ENCODE assay signal across 13 mouse cellular contexts in genomic region chr7:47103671-47104414, GRCm38 (mm10). TPM values are rescaled to one million over a fixed set of nuclear protein-coding genes. Genes with fewer than 3 reads are reported as not detected.
DNase-seq lines count a peak whose midpoint lies in the region; ATAC-seq and TF ChIP-seq lines count a peak whose summit lies in the region.
"Had no signal": no experiment of that assay in that cellular context is flagged by ENCODE, and none has a peak within 500 bp of the region (broad histone marks: within the 10 kb centered on the region; RNA-seq: fewer than 3 reads in every experiment).

No protein-coding gene starts in this region.

- TF ChIP-seq EP300 in CH12.LX (IDR thresholded peaks at IDR 0.05; ENCODE audit: low read length), result peak; percentile 89

- H3K79me2 ChIP-seq in CH12.LX (replicated peaks; ENCODE audit: control insufficient read depth, extremely low read depth, insufficient read depth, poor library complexity, severe bottlenecking), result no peaks in the 10 kb centered on the region

- no peaks in the 10 kb centered on the region for H3K36me3 ChIP-seq in CH12.LX (replicated peaks in 1 of 2; ENCODE audit: control insufficient read depth in 1 of 2, insufficient read depth in 1 of 2, low read length in 1 of 2)
- H3K36me3 ChIP-seq in hindbrain, postnatal 0 days (ENCODE audit: insufficient read depth, low read length), result no peaks in the 10 kb centered on the region
- H3K36me3 ChIP-seq: intestine, embryonic 15.5 days had no signal

- in situ Hi-C loops in CH12.LX (cut with MboI; ENCODE audit: low pct_ligation_motif_present, low pct_unique_long_range_greater_than_20kb, low sequenced_read_pairs), result no loop called here

- TF ChIP-seq RAD21 in CH12.LX (IDR thresholded peaks at IDR 0.05; ENCODE audit: low read depth, low read length), result no peak

- peaks cover 5 to 56% of the 10 kb centered on the region in 2 experiments for H3K4me1 ChIP-seq in CH12.LX (ENCODE audit: control insufficient read depth in 1 of 2, insufficient read depth in 2 of 2)
- no peaks in the 10 kb centered on the region for H3K4me1 ChIP-seq in hindbrain, postnatal 0 days (ENCODE audit: insufficient read depth, low read length)
- H3K4me1 ChIP-seq: intestine, embryonic 15.5 days had no signal

- no peaks in the 10 kb centered on the region for H3K27me3 ChIP-seq in CH12.LX (replicated peaks)
- no peaks in the 10 kb centered on the region for H3K27me3 ChIP-seq in hindbrain, postnatal 0 days (ENCODE audit: insufficient read depth, low read length)
- H3K27me3 ChIP-seq: intestine, embryonic 15.5 days; Patski had no signal

- peak; percentile 57 for TF ChIP-seq POLR2A in CH12.LX (IDR thresholded peaks at IDR 0.05; ENCODE audit: low read depth, low read length)

- H3K4me2 ChIP-seq in CH12.LX (ENCODE audit: insufficient read depth, low read depth, poor library complexity, severe bottlenecking), result peak overlapping the region; percentile 72
- H3K4me2 ChIP-seq in hindbrain, postnatal 0 days (ENCODE audit: low read depth, low read length), result no peak overlapping the region
- H3K4me2 ChIP-seq: intestine, embryonic 15.5 days had no signal

- ATAC-seq in inflammation-experienced regulatory T-cells, adult 6 months, result peak; percentile 76
- peak; percentile 99 for ATAC-seq in monocyte, adult 5-6 weeks (replicated peaks; ENCODE audit: insufficient number of reproducible peaks, low FRiP score, low TSS enrichment, poor library complexity, severe bottlenecking)
- ATAC-seq in hindbrain, postnatal 0 days, result no peak
- ATAC-seq in cerebellum, adult (ENCODE audit: insufficient number of reproducible peaks, low FRiP score, low TSS enrichment), result no peak
- ATAC-seq: intestine, embryonic 15.5 days; Patski had no signal

- H3K4me3 ChIP-seq in CH12.LX (replicated peaks in 1 of 3; ENCODE audit: low read depth in 2 of 3, low read length in 2 of 3, poor library complexity in 1 of 3), result peak overlapping the region in 2 of 3 experiments; percentile 45 to 57
- H3K4me3 ChIP-seq in hindbrain, postnatal 0 days (ENCODE audit: low read length), result no peak overlapping the region
- H3K4me3 ChIP-seq: erythroblast, embryonic 14.5 days; heart, adult 2 months; intestine, embryonic 15.5 days; left cerebral cortex, adult 2 months had no signal

- no peaks in the 10 kb centered on the region for H3K9me3 ChIP-seq in CH12.LX (replicated peaks; ENCODE audit: low read length)
- H3K9me3 ChIP-seq in hindbrain, postnatal 0 days (ENCODE audit: low read length), result no peaks in the 10 kb centered on the region
- H3K9me3 ChIP-seq: intestine, embryonic 15.5 days had no signal

- no peak for TF ChIP-seq CTCF in CH12.LX (conservative IDR thresholded peaks at IDR 0.05 in 1 of 2, IDR thresholded peaks at IDR 0.05 in 1 of 2; ENCODE audit: low read depth in 2 of 2, low read length in 2 of 2)
- TF ChIP-seq CTCF in hindbrain, postnatal 0 days (IDR thresholded peaks at IDR 0.05; ENCODE audit: low read depth), result no peak

- dilution Hi-C loops in CH12.LX (cut with MboI; ENCODE audit: extremely low pct_ligation_motif_present, extremely low pct_unique_long_range_greater_than_20kb, low sequenced_read_pairs), result no loop called here

- H3K27ac ChIP-seq in CH12.LX (ENCODE audit: insufficient read depth, low read depth), result peak overlapping the region; percentile 70
- H3K27ac ChIP-seq in hindbrain, postnatal 0 days, result no peak overlapping the region
- H3K27ac ChIP-seq: heart, adult 2 months; intestine, embryonic 15.5 days; left cerebral cortex, adult 2 months had no signal

- peak overlapping the region; percentile 19 for H3K9ac ChIP-seq in CH12.LX (ENCODE audit: insufficient read depth, low read depth)
- no peak overlapping the region for H3K9ac ChIP-seq in hindbrain, postnatal 0 days (replicated peaks; ENCODE audit: low read length)
- H3K9ac ChIP-seq: intestine, embryonic 15.5 days had no signal

- 81% methylated on average over 1 of the region's 1 CpGs for WGBS in hindbrain, postnatal 0 days

- peak; percentile 97 for DNase-seq in 416B (ENCODE audit: low read depth)
- DNase-seq in CH12.LX (ENCODE audit: extremely low read depth), result peak; percentile 85
- DNase-seq in cerebellum, postnatal 4 days (ENCODE audit: low spot score in 2 of 2), result no peak
- no peak for DNase-seq in yolk sac, embryonic 10.5 days (ENCODE audit: low spot score)
- DNase-seq in hindbrain, postnatal 0 days (ENCODE audit: low spot score), result no peak

TF ChIP-seq in CH12.LX, 34 proteins besides CTCF, POLR2A, EP300 and RAD21:
- 0 out of 2 replicates have a peak, but pooled peaks have one; percentile 14 for TF ChIP-seq HCFC1 (IDR thresholded peaks at IDR 0.05; ENCODE audit: low read depth, low read length)
- TF ChIP-seq JUND (conservative IDR thresholded peaks at IDR 0.05; ENCODE audit: low read depth, low read length), result peak; percentile 82
- TF ChIP-seq TCF12 (IDR thresholded peaks at IDR 0.05; ENCODE audit: low read depth, low read length), result peak; percentile 64; the same call in 1 of the 2 replicates
- peak; percentile 53 for TF ChIP-seq ETS1 (conservative IDR thresholded peaks at IDR 0.05; ENCODE audit: low read depth, low read length)
- TF ChIP-seq ZKSCAN1 (IDR thresholded peaks at IDR 0.05; ENCODE audit: borderline replicate concordance, low read depth, low read length), result no peak
- TF ChIP-seq RCOR1 (conservative IDR thresholded peaks at IDR 0.05; ENCODE audit: low read depth, low read length), result peak; percentile 60; the same call in 1 of the 2 replicates
- TF ChIP-seq ZNF384 (IDR thresholded peaks at IDR 0.05; ENCODE audit: low read depth, low read length), result no peak
- no peak for TF ChIP-seq USF2 (conservative IDR thresholded peaks at IDR 0.05; ENCODE audit: low read depth, low read length)
- 0 out of 2 replicates have a peak, but pooled peaks have one; percentile 31 for TF ChIP-seq TBP (conservative IDR thresholded peaks at IDR 0.05; ENCODE audit: low read depth, low read length)
- TF ChIP-seq MEF2A (IDR thresholded peaks at IDR 0.05; ENCODE audit: borderline replicate concordance, low read depth, low read length), result peak; percentile 40; the same call in 1 of the 2 replicates
- TF ChIP-seq ZMIZ1 (IDR thresholded peaks at IDR 0.05; ENCODE audit: low read depth, low read length), result no peak
- TF ChIP-seq SIN3A (IDR thresholded peaks at IDR 0.05; ENCODE audit: low read length), result peak; percentile 81
- peak; percentile 52 for TF ChIP-seq JUN (IDR thresholded peaks at IDR 0.05; ENCODE audit: insufficient read depth, low read depth, low read length)
- TF ChIP-seq MAFK (IDR thresholded peaks at IDR 0.05; ENCODE audit: insufficient replicate concordance, low read length), result no peak
- no peak; the same call in 1 of the 2 replicates for TF ChIP-seq POLR2AphosphoS2 (IDR thresholded peaks at IDR 0.05; ENCODE audit: low read depth, low read length)
- TF ChIP-seq MXI1 (IDR thresholded peaks at IDR 0.05; ENCODE audit: low read depth, low read length), result peak; percentile 50
- 0 out of 2 replicates have a peak, but pooled peaks have one; percentile 38 for TF ChIP-seq MAZ (IDR thresholded peaks at IDR 0.05; ENCODE audit: low read depth, low read length)
- no peak for TF ChIP-seq NRF1 (IDR thresholded peaks at IDR 0.05; ENCODE audit: low read depth, low read length)
- TF ChIP-seq BHLHE40 (IDR thresholded peaks at IDR 0.05; ENCODE audit: low read depth, low read length), result no peak
- peak; percentile 55; the same call in 1 of the 2 replicates for TF ChIP-seq ELF1 (IDR thresholded peaks at IDR 0.05; ENCODE audit: low read depth, low read length)
- no peak for TF ChIP-seq SMC3 (IDR thresholded peaks at IDR 0.05; ENCODE audit: low read depth, low read length)
- no peak for TF ChIP-seq PAX5 (IDR thresholded peaks at IDR 0.05; ENCODE audit: low read length)
- TF ChIP-seq IRF4 (IDR thresholded peaks at IDR 0.05; ENCODE audit: low read depth, low read length), result peak; percentile 71
- peak; percentile 58; the same call in 1 of the 2 replicates for TF ChIP-seq MYC (IDR thresholded peaks at IDR 0.05; ENCODE audit: low read depth, low read length)
- TF ChIP-seq CHD1 (IDR thresholded peaks at IDR 0.05; ENCODE audit: low read depth, low read length), result no peak
- TF ChIP-seq MAX (IDR thresholded peaks at IDR 0.05; ENCODE audit: low read length), result 0 out of 2 replicates have a peak, but pooled peaks have one; percentile 45
- TF ChIP-seq ZC3H11A (IDR thresholded peaks at IDR 0.05; ENCODE audit: low read depth, low read length), result no peak
- TF ChIP-seq CHD2 (IDR thresholded peaks at IDR 0.05; ENCODE audit: low read length), result no peak
- TF ChIP-seq GABPA (IDR thresholded peaks at IDR 0.05; ENCODE audit: insufficient replicate concordance, low read depth, low read length), result no peak
- TF ChIP-seq E2F4 (IDR thresholded peaks at IDR 0.05; ENCODE audit: insufficient replicate concordance, low read depth, low read length), result no peak
- TF ChIP-seq NELFE (IDR thresholded peaks at IDR 0.05; ENCODE audit: low read depth, low read length), result peak; percentile 37; the same call in 1 of the 2 replicates
- TF ChIP-seq KAT2A (IDR thresholded peaks at IDR 0.05; ENCODE audit: insufficient replicate concordance, low read length), result no peak
- TF ChIP-seq USF1 (IDR thresholded peaks at IDR 0.05; ENCODE audit: low read depth, low read length), result no peak
- no peak for TF ChIP-seq UBTF (IDR thresholded peaks at IDR 0.05; ENCODE audit: low read depth, low read length)
TF ChIP-seq in CH12.LX: peak in this region for 16.

RNA-seq across cellular contexts. Expression of gene Ptpn5, which starts 29.6 kb away (rescaled TPM):
- 1.6 and 1.9 TPM in 2 replicates for total RNA-seq in CH12.LX (2012; rRNA removed)
- 0.90 TPM in 2 replicates for total RNA-seq in CH12.LX (2014; rRNA removed)
- polyA plus RNA-seq in CH12.LX (2012; ENCODE audit: insufficient read length, low read depth), result 3.0 and 3.4 TPM in 2 replicates
- 10 to 100 TPM in 2 of 3 experiments, 1 to 10 TPM in 1; 8.8 to 16.0 (median 11.1) TPM for polyA plus RNA-seq in inflammation-experienced regulatory T-cells, adult 6 months (2017; shearing (Covaris generic))
- 1.6 TPM in 1 of 3 replicates, not detected in the others for total RNA-seq in monocyte, adult 5-6 weeks (2017)
- 98.3 and 107 TPM in 2 replicates for total RNA-seq in hindbrain, postnatal 0 days (2014; rRNA removed)
- polyA plus RNA-seq in hindbrain, postnatal 0 days (2015; fragmentation: Nextera tagmentation; extraction: Ambion mirVana), result 129 and 138 TPM in 2 replicates
- total RNA-seq: heart, adult 2 months had no signal
- polyA plus RNA-seq: erythroblast, embryonic 14.5 days; heart, adult 2 months had no signal

RNA-seq across cellular contexts. Expression of gene Tmem86a, which starts 53.4 kb away (rescaled TPM):
- total RNA-seq in CH12.LX (2012; rRNA removed) (0.29 and 0.30 TPM in 2 replicates), CH12.LX (2014; rRNA removed) (0.61 and 0.82 TPM in 2 replicates)
- polyA plus RNA-seq in CH12.LX (2012; ENCODE audit: insufficient read length, low read depth), result 1.5 and 2.0 TPM in 2 replicates
- 1 to 10 TPM; 1.5 to 6.6 (median 3.8) TPM for polyA plus RNA-seq in inflammation-experienced regulatory T-cells, adult 6 months (2017; shearing (Covaris generic))
- total RNA-seq in monocyte, adult 5-6 weeks (2017), result 3.2 to 7.5 TPM (median 4.8 TPM) in 3 replicates
- total RNA-seq in hindbrain, postnatal 0 days (2014; rRNA removed), result 11.9 and 17.1 TPM in 2 replicates
- polyA plus RNA-seq in hindbrain, postnatal 0 days (2015; fragmentation: Nextera tagmentation; extraction: Ambion mirVana), result 29.5 and 32.3 TPM in 2 replicates

Comparison
In these comparisons a context has a peak if more than half of its experiments do, and no peak if none do; other contexts are left out.
1. DNase-seq: peak in 416B (single experiment) and CH12.LX (single experiment); none in cerebellum, postnatal 4 days (0 of 2), yolk sac, embryonic 10.5 days (single experiment) and hindbrain, postnatal 0 days (single experiment).
2. ATAC-seq: peak in inflammation-experienced regulatory T-cells, adult 6 months (single experiment) and monocyte, adult 5-6 weeks (single experiment); none in hindbrain, postnatal 0 days (single experiment) and cerebellum, adult (single experiment).
3. RNA of gene Ptpn5, which starts 29.6 kb away (total RNA-seq): 98.3 to 107 TPM in hindbrain, postnatal 0 days; 0.90 to 1.9 TPM in CH12.LX and 1.6 TPM in monocyte, adult 5-6 weeks; every median in the first group is over 10 times any median in the second.